Mouse (Mus musculus): ENCODE results near the gene Krt35. TPM values are rescaled to one million over a fixed set of nuclear protein-coding genes. Genes with fewer than 3 reads are reported as not detected.

The Krt35 gene
- polyA plus RNA-seq, 1 experiment from 2014 or later = not detected

DNA sequence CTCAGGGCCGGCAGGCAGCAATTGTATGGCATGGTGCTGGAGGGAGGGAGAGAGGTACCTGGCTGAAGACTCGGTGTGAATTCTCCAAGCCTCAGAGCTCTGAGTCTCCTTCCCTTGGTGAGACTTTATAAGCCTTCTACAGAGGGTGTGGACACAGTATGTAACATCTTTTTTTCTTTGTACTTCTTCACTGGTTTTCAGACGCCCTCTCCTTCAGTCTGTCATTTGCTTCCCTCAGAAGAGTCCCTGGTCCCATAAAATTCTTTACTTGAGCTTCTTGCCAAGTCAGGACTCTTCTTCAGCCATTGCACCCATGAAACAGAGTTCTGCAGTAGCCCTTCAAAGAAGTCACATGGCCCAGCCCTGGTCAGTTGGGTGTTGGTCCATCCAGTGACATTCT, 45.6 kb downstream of the Krt35 start, which contains the start of gene Krt31:
TSS of gene Krt31 (minus strand) at position 101 of the 400 bp plus-strand sequence.
- H3K4me3 ChIP-seq (ENCODE audit: low read depth, low read length) = no peak within 1 kb of the TSS
- H3K9ac ChIP-seq (ENCODE audit: low read length) = no peak within 1 kb of the TSS
- no peaks in the 10 kb centered on the region for H3K9me3 ChIP-seq (ENCODE audit: control insufficient read depth, low read length)
- no peak for DNase-seq (ENCODE audit: low spot score)
- 94% methylated on average over 3 of the region's 3 CpGs for WGBS
- H3K27me3 ChIP-seq (ENCODE audit: control insufficient read depth, insufficient read depth, low read length) = no peaks in the 10 kb centered on the region
- no peaks in the 10 kb centered on the region for H3K36me3 ChIP-seq (ENCODE audit: control insufficient read depth, insufficient read depth, low read length)
- no peaks in the 10 kb centered on the region for H3K4me1 ChIP-seq (ENCODE audit: control insufficient read depth, insufficient read depth, low read length)
- no peak within 1 kb of the TSS for H3K4me2 ChIP-seq (ENCODE audit: low read depth, severe bottlenecking)
- H3K27ac ChIP-seq (replicated peaks; ENCODE audit: low read depth, low read length) = no peak within 1 kb of the TSS
- no peak for ATAC-seq (ENCODE audit: insufficient number of reproducible peaks, low FRiP score, low TSS enrichment, low read depth)

GRCm38 (mm10) chr11:100047193-100047592, 48.8 kb downstream of the Krt35 start:
- Histone ChIP-seq H3K4me3 (ENCODE audit: low read depth, low read length) (no peak overlapping the region), H3K9me3 (ENCODE audit: control insufficient read depth, low read length) (no peaks in the 10 kb centered on the region), H3K4me1 (ENCODE audit: control insufficient read depth, insufficient read depth, low read length) (no peaks in the 10 kb centered on the region), H3K36me3 (ENCODE audit: control insufficient read depth, insufficient read depth, low read length) (no peaks in the 10 kb centered on the region), H3K9ac (ENCODE audit: low read length) (no peak overlapping the region), H3K4me2 (ENCODE audit: low read depth, severe bottlenecking) (no peak overlapping the region), H3K27ac (replicated peaks; ENCODE audit: low read depth, low read length) (no peak overlapping the region), H3K27me3 (ENCODE audit: control insufficient read depth, insufficient read depth, low read length) (no peaks in the 10 kb centered on the region)
- DNase-seq (ENCODE audit: low spot score) (no peak), ATAC-seq (ENCODE audit: insufficient number of reproducible peaks, low FRiP score, low TSS enrichment, low read depth) (no peak)
- 90% methylated on average over 2 of the region's 2 CpGs for WGBS

- no peak for ATAC-seq (ENCODE audit: insufficient number of reproducible peaks, low FRiP score, low TSS enrichment, low read depth)
- no peak overlapping the region for H3K4me2 ChIP-seq (ENCODE audit: low read depth, severe bottlenecking)
- H3K9me3 ChIP-seq (ENCODE audit: control insufficient read depth, low read length) = no peaks in the 10 kb centered on the region
- no peaks in the 10 kb centered on the region for H3K4me1 ChIP-seq (ENCODE audit: control insufficient read depth, insufficient read depth, low read length)
- 72% methylated on average over 6 of the region's 6 CpGs for WGBS
- H3K9ac ChIP-seq (ENCODE audit: low read length) = no peak overlapping the region
- no peaks in the 10 kb centered on the region for H3K36me3 ChIP-seq (ENCODE audit: control insufficient read depth, insufficient read depth, low read length)
- H3K27me3 ChIP-seq (ENCODE audit: control insufficient read depth, insufficient read depth, low read length) = no peaks in the 10 kb centered on the region
- no peak for DNase-seq (ENCODE audit: low spot score)
- H3K4me3 ChIP-seq (ENCODE audit: low read depth, low read length) = no peak overlapping the region
- H3K27ac ChIP-seq (replicated peaks; ENCODE audit: low read depth, low read length) = no peak overlapping the region
These were observed 49.7 kb downstream of the Krt35 start for GRCm38 (mm10) chr11:100046303-100046866.

Other genes with a start within 250 kb of the Krt35 start
- gene Krtap4-16, start 244.6 kb downstream of the Krt35 start, polyA plus RNA-seq (2014; fragmentation: Nextera tagmentation; extraction: Ambion mirVana) = not detected in 2 replicates
- gene Gm11568, start 238.3 kb downstream of the Krt35 start, polyA plus RNA-seq (2014; fragmentation: Nextera tagmentation; extraction: Ambion mirVana) = not detected in 2 replicates
- not detected in 2 replicates for gene Gm11559, start 231.8 kb downstream of the Krt35 start, polyA plus RNA-seq (2014; fragmentation: Nextera tagmentation; extraction: Ambion mirVana)
- gene Krtap9-1, start 222.9 kb downstream of the Krt35 start, polyA plus RNA-seq (2014; fragmentation: Nextera tagmentation; extraction: Ambion mirVana) = not detected in 2 replicates
- not detected in 2 replicates for gene Gm11567, start 217.1 kb downstream of the Krt35 start, polyA plus RNA-seq (2014; fragmentation: Nextera tagmentation; extraction: Ambion mirVana)
- not detected in 2 replicates for gene Krtap31-1, start 188.3 kb downstream of the Krt35 start, polyA plus RNA-seq (2014; fragmentation: Nextera tagmentation; extraction: Ambion mirVana)
- not detected in 2 replicates for gene Gm11565, start 181.5 kb downstream of the Krt35 start, polyA plus RNA-seq (2014; fragmentation: Nextera tagmentation; extraction: Ambion mirVana)
- not detected in 2 replicates for gene Krtap31-2, start 159.9 kb downstream of the Krt35 start, polyA plus RNA-seq (2014; fragmentation: Nextera tagmentation; extraction: Ambion mirVana)
- not detected in 2 replicates for gene Krtap9-5, start 147.8 kb downstream of the Krt35 start, polyA plus RNA-seq (2014; fragmentation: Nextera tagmentation; extraction: Ambion mirVana)
- not detected in 2 replicates for gene Krtap29-1, start 117.2 kb downstream of the Krt35 start, polyA plus RNA-seq (2014; fragmentation: Nextera tagmentation; extraction: Ambion mirVana)
- gene Krtap16-1, start 109.6 kb downstream of the Krt35 start, polyA plus RNA-seq (2014; fragmentation: Nextera tagmentation; extraction: Ambion mirVana) = not detected in 2 replicates
- 0.48 and 1.0 TPM in 2 replicates for gene Krtap17-1, start 102.2 kb downstream of the Krt35 start, polyA plus RNA-seq (2014; fragmentation: Nextera tagmentation; extraction: Ambion mirVana)
- gene Krt33a, start 80.0 kb downstream of the Krt35 start, polyA plus RNA-seq (2014; fragmentation: Nextera tagmentation; extraction: Ambion mirVana) = not detected in 2 replicates
- 0.15 and 0.16 TPM in 2 replicates for gene Krt33b, start 66.4 kb downstream of the Krt35 start, polyA plus RNA-seq (2014; fragmentation: Nextera tagmentation; extraction: Ambion mirVana)
- gene Krt34, start 54.7 kb downstream of the Krt35 start, polyA plus RNA-seq (2014; fragmentation: Nextera tagmentation; extraction: Ambion mirVana) = not detected in 2 replicates
- not detected in 2 replicates for gene Krt31, start 45.7 kb downstream of the Krt35 start, polyA plus RNA-seq (2014; fragmentation: Nextera tagmentation; extraction: Ambion mirVana)
- not detected in 2 replicates for gene Krt32, start 8.0 kb downstream of the Krt35 start, polyA plus RNA-seq (2014; fragmentation: Nextera tagmentation; extraction: Ambion mirVana)
- 0.08 and 0.11 TPM in 2 replicates for gene Krt36, start 9.4 kb upstream of the Krt35 start, polyA plus RNA-seq (2014; fragmentation: Nextera tagmentation; extraction: Ambion mirVana)
- gene Krt13, start 25.3 kb upstream of the Krt35 start, polyA plus RNA-seq (2014; fragmentation: Nextera tagmentation; extraction: Ambion mirVana) = not detected in 2 replicates
- gene Krt15, start 39.7 kb upstream of the Krt35 start, polyA plus RNA-seq (2014; fragmentation: Nextera tagmentation; extraction: Ambion mirVana) = 3.4 and 6.7 TPM in 2 replicates
- 6.4 and 8.0 TPM in 2 replicates for gene Krt19, start 52.4 kb upstream of the Krt35 start, polyA plus RNA-seq (2014; fragmentation: Nextera tagmentation; extraction: Ambion mirVana)
- 0.07 and 0.09 TPM in 2 replicates for gene Krt9, start 97.0 kb upstream of the Krt35 start, polyA plus RNA-seq (2014; fragmentation: Nextera tagmentation; extraction: Ambion mirVana)
- 47.5 and 49.6 TPM in 2 replicates for gene Krt14, start 111.3 kb upstream of the Krt35 start, polyA plus RNA-seq (2014; fragmentation: Nextera tagmentation; extraction: Ambion mirVana)
- not detected in 2 replicates for gene Krt16, start 152.7 kb upstream of the Krt35 start, polyA plus RNA-seq (2014; fragmentation: Nextera tagmentation; extraction: Ambion mirVana)
- 11.2 and 11.6 TPM in 2 replicates for gene Krt17, start 164.8 kb upstream of the Krt35 start, polyA plus RNA-seq (2014; fragmentation: Nextera tagmentation; extraction: Ambion mirVana)
- 0.09 and 0.26 TPM in 2 replicates for gene Krt42, start 173.6 kb upstream of the Krt35 start, polyA plus RNA-seq (2014; fragmentation: Nextera tagmentation; extraction: Ambion mirVana)
- 1,608 and 1,642 TPM in 2 replicates for gene Eif1, start 223.6 kb upstream of the Krt35 start, polyA plus RNA-seq (2014; fragmentation: Nextera tagmentation; extraction: Ambion mirVana)
- not detected in 2 replicates for gene Gast, start 238.2 kb upstream of the Krt35 start, polyA plus RNA-seq (2014; fragmentation: Nextera tagmentation; extraction: Ambion mirVana)